Mouse (Mus musculus): Measurements from ENCODE around the gene Ak7. TPM values are rescaled to one million over a fixed set of nuclear protein-coding genes. Genes with fewer than 3 reads are reported as not detected.

Ak7 gene
- total RNA-seq, 2 experiments from 2014 or later: 0.25 to 0.68 TPM

- H3K27ac ChIP-seq: no peak overlapping the region
- no peak for DNase-seq (ENCODE audit: extremely low spot score in 1 of 2, low spot score in 2 of 2)
- intact Hi-C loops (cut with DNase I): no loop called here
- H3K4me3 ChIP-seq: no peak overlapping the region
- TF ChIP-seq CTCF (IDR thresholded peaks at IDR 0.05): no peak
Measured at GRCm38 (mm10) chr12:105695848-105696247, 9.9 kb upstream of the Ak7 start.

- TF ChIP-seq CTCF (IDR thresholded peaks at IDR 0.05): no peak
- intact Hi-C loops (cut with DNase I): no loop called here
- Histone ChIP-seq H3K27ac (no peak overlapping the region), H3K4me3 (no peak overlapping the region)
- DNase-seq (ENCODE audit: extremely low spot score in 1 of 2, low spot score in 2 of 2): no peak
Measured at GRCm38 (mm10) chr12:105697104-105697780, 8.5 kb upstream of the Ak7 start.

DNA sequence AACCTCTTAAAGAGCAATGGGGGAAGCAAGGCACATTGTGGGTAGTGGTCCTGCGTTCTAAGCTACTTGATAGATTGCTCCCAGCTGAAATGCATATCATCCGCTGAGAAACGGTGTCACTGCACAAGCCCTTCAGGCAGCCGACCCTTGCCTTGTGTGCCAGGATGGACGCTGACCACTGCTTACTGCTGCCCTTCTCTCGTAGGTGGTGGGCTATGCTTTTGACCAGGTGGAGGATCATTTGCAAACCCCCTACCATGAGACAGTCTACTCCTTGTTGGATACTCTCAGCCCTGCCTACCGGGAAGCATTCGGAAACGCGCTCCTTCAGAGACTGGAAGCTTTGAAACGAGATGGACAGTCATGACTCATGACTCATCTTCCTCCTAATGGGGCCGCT, 5.3 kb upstream of the Ak7 start:
- intact Hi-C loops (cut with DNase I): no loop called here
- H3K27ac ChIP-seq: no peak overlapping the region
- H3K4me3 ChIP-seq: no peak overlapping the region
- TF ChIP-seq CTCF (IDR thresholded peaks at IDR 0.05): no peak
- no peak for DNase-seq (ENCODE audit: extremely low spot score in 1 of 2, low spot score in 2 of 2)

DNA sequence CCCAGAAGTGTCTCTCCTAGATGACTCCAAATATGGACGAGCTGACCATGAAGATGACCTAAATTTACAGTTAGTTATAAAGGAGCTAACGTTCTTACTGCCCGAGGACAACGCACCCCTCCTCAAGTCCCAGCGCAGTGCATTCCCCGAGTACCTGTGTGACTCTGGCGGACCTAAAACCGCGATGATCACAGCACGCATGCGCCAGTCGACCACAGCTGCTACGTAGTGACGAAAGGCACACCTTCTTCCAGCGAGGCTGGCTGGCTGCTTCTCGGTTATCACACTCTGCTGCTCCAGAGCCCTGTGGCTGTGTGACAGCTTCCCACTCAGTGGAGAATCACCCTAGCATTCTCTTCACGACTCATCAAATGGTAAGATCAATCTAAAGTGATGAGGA, 12.8 kb downstream of the Ak7 start:
- no peak for TF ChIP-seq CTCF (IDR thresholded peaks at IDR 0.05)
- intact Hi-C loops (cut with DNase I): no loop called here
- Histone ChIP-seq H3K4me3 (peak overlapping the region; percentile 41), H3K27ac (peak overlapping the region; percentile 61; the same call in 1 of the 2 replicates)
- DNase-seq (ENCODE audit: extremely low spot score in 1 of 2, low spot score in 2 of 2): peak; percentile 57 to 60

GRCm38 (mm10) chr12:105720196-105720595, 14.4 kb downstream of the Ak7 start:
- Histone ChIP-seq H3K4me3 (no peak overlapping the region), H3K27ac (no peak overlapping the region)
- DNase-seq (ENCODE audit: extremely low spot score in 1 of 2, low spot score in 2 of 2): no peak
- TF ChIP-seq CTCF (IDR thresholded peaks at IDR 0.05): no peak
- intact Hi-C loops (cut with DNase I): loop anchor here (5.0 kb wide), 3 partner anchors 33 to 288 kb away; partner anchors contain the start of gene Atg2b

DNA sequence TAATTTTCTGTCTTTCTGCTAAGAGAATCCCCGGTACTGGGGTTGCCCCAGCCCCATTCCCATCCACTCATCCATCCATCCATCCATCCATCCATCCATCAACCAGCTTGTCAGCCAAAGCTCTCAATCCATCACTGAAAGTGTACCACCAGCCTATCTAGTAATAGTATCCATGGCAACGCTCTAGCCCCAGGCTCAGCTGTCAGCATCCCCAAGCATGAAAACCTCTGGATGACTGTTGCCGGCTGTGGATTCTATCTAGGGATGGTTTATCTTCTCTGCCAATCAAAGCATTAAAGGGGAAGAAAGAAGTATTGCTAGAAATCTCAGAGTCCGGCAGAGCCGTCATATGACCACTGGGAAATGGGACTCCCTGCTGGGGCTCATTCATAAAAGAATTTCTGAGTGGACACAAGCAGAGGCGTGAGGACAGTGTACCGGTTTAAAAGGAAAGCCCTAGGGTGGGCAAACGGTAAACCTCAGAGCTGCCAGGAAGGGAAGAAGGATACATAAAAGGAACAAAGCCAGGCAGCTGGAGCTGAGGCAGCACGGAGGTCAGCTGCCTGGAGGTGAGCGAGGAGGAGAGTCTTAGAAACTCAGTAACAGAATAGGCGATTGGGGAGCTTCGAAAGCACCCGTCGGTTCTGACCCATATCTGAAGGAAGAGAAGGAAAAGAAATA, 15.8 kb downstream of the Ak7 start:
- Histone ChIP-seq H3K4me3 (no peak overlapping the region), H3K27ac (no peak overlapping the region)
- DNase-seq (ENCODE audit: extremely low spot score in 1 of 2, low spot score in 2 of 2): no peak
- TF ChIP-seq CTCF (IDR thresholded peaks at IDR 0.05): no peak
- intact Hi-C loops (cut with DNase I): loop anchor here (5.0 kb wide), 3 partner anchors 34 to 289 kb away; partner anchors contain the start of gene Atg2b

- Histone ChIP-seq H3K4me3 (no peak overlapping the region), H3K27ac (no peak overlapping the region)
- intact Hi-C loops (cut with DNase I): loop anchor here (5.0 kb wide), 3 partner anchors 35 to 290 kb away; partner anchors contain the start of gene Atg2b
- no peak for DNase-seq (ENCODE audit: extremely low spot score in 1 of 2, low spot score in 2 of 2)
- TF ChIP-seq CTCF (IDR thresholded peaks at IDR 0.05): peak; percentile 76
Measured at GRCm38 (mm10) chr12:105722657-105723056, 16.9 kb downstream of the Ak7 start.

DNA sequence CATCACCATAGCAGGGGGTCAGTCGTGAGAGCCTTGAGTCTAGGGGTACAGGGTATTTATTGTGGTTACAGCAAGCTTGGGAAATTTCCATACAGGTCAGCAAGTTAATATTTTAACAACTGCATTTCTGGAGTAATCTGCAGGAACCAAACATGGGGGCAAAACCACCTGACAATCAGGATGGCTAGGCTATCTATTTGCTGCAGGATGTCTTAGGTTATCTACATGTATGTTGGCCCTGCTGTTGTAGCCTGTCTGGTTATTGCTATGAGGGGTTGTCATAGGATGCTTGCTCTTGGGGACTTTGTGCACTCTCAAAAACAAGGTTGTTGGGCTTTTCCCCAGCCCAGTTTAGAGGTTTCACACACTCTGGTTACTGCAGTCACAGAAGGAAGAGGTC, 18.8 kb downstream of the Ak7 start:
- DNase-seq (ENCODE audit: extremely low spot score in 1 of 2, low spot score in 2 of 2): no peak
- intact Hi-C loops (cut with DNase I): loop anchor here (5.0 kb wide), 3 partner anchors 37 to 292 kb away; partner anchors contain the start of gene Atg2b
- Histone ChIP-seq H3K27ac (no peak overlapping the region), H3K4me3 (no peak overlapping the region)
- no peak for TF ChIP-seq CTCF (IDR thresholded peaks at IDR 0.05)

DNA sequence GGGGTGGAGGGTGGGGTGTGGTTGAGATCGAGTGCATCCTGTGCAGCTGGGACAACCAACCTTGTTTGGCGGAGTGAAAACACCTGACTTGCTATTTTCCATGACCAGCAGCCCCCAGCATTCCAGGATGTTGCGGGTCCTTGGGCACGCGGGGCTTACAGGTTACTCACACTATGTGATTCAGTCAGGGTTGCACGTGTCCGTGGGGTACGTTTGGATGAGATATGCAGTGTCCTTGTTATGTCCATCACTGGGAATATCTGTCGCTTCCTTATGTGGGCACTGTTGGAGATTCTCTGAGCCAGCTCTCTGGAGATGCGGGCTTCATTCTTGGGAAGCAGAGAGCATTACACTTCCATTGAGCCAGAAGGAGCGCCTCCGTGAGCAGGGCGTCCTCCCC, 20.0 kb downstream of the Ak7 start:
- TF ChIP-seq CTCF (IDR thresholded peaks at IDR 0.05): no peak
- H3K4me3 ChIP-seq: no peak overlapping the region
- H3K27ac ChIP-seq: no peak overlapping the region
- no peak for DNase-seq (ENCODE audit: extremely low spot score in 1 of 2, low spot score in 2 of 2)
- intact Hi-C loops (cut with DNase I): no loop called here

GRCm38 (mm10) chr12:105727268-105727667, 21.5 kb downstream of the Ak7 start:
- H3K27ac ChIP-seq: no peak overlapping the region
- no peak for DNase-seq (ENCODE audit: extremely low spot score in 1 of 2, low spot score in 2 of 2)
- intact Hi-C loops (cut with DNase I): no loop called here
- TF ChIP-seq CTCF (IDR thresholded peaks at IDR 0.05): no peak
- H3K4me3 ChIP-seq: no peak overlapping the region

DNA sequence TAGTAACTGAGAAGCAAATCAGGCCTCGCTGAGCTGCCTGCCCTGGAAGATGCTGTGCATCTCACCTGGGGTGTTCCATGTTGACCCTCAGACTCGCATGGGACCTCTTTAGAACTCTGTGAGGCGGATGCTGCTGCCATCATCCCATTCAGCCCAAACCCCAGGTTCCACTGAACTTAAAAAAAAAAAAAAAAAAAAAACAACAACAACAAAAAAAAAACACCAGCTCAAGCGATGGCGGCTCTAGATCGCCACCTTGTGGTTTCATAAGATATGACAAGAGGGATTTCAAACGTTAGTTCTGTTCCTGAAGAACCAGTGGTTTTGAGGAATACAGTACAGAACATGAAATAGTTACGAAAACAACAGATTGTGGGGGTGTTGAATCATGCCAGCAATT, 22.2 kb downstream of the Ak7 start:
- intact Hi-C loops (cut with DNase I): no loop called here
- peak; percentile 22 to 23 for DNase-seq (ENCODE audit: extremely low spot score in 1 of 2, low spot score in 2 of 2)
- Histone ChIP-seq H3K27ac (no peak overlapping the region), H3K4me3 (no peak overlapping the region)
- peak; percentile 82 for TF ChIP-seq CTCF (IDR thresholded peaks at IDR 0.05)

DNA sequence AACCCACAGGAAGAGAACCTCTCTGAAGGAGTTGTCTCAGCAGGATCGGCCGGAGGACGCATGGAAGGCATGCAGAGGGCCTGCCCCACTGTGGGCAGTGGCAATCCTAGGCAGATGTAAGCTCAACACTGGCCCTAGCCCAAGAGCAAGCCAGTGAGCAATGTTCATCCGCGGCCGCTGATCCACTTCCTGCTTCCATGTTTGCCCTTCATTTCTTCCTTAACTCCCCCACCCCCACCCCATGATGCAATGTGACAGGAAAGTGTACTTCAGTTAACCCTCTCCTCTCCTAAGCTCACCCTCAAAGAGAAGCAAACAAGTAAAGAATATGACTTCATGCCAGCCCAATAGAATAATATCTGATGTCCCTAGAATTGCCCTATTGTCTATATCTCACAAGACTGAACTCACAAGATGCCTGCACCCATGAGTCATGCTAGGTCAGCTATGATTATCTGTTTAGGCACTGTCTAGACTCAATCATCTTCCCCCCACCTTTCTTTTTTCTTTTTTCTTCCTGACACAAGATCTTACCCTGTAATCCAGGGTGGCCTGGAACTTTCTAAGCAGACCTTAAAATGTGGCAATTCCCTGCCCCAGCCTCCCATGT, 25.2 kb downstream of the Ak7 start:
- no peak overlapping the region for H3K27ac ChIP-seq
- TF ChIP-seq CTCF (IDR thresholded peaks at IDR 0.05): no peak
- no peak overlapping the region for H3K4me3 ChIP-seq
- no peak for DNase-seq (ENCODE audit: extremely low spot score in 1 of 2, low spot score in 2 of 2)
- intact Hi-C loops (cut with DNase I): no loop called here

All from left cerebral cortex, adult 2 months (tissue).